Mouse (Mus musculus): ENCODE data around the gene Txnrd2.

DNA sequence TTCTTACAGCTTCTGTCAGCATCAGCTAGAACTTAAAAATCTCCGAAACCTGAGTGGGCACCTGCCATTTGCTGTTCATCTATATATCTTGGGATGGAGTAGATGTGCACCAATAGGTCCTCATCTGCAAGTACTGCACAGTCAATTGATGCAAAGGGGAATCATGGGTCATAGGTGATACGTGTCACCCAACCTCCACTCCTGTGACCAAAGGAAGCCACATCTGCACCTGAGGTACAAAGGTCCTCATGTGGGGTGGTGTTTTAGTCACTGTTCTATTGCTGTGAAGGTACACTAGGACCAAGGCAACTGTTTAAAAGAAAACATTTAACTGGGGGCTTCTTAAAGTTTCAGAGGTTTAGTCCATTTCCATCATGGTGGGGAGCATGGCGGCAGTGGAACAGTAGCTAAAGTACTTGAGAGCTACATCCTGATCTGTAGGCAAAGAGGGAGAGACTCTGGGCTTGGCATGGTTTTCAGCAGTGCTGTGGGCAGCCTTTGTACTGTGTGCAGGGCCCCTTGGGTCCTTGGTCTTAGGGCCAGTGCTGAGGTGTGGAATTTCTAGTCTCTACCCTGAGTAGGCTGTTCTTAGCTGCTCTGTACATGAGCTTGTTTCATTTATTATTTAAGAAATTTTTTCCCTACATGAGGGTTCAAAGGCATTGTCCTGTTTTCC, 80.5 kb downstream of the Txnrd2 start:
- no peak for TF ChIP-seq MAFK (IDR thresholded peaks at IDR 0.05; ENCODE audit: insufficient read depth, low read depth, low read length)
- no peak for TF ChIP-seq ZNF384 (IDR thresholded peaks at IDR 0.05; ENCODE audit: low read depth, low read length)
- no peak for TF ChIP-seq HCFC1 (IDR thresholded peaks at IDR 0.05; ENCODE audit: borderline replicate concordance, insufficient read depth, low read length)
- no peak for TF ChIP-seq CHD2 (IDR thresholded peaks at IDR 0.05; ENCODE audit: low read depth, low read length)
- TF ChIP-seq ZC3H11A (IDR thresholded peaks at IDR 0.05; ENCODE audit: borderline replicate concordance, low read depth, low read length), result no peak

Measured in ES-E14 (cell line).